8 mouse cellular contexts compared by ENCODE assay signal in genomic region chr10:7832171-7832676, GRCm38 (mm10). TPM values are rescaled to one million over a fixed set of nuclear protein-coding genes. Genes with fewer than 3 reads are reported as not detected.
DNase-seq lines count a peak whose midpoint lies in the region; ATAC-seq and TF ChIP-seq lines count a peak whose summit lies in the region.

TSS of gene Zc3h12d (plus strand) at chr10:7832470.

- no peak for TF ChIP-seq CTCF in bone marrow macrophage, adult 2 months (IDR thresholded peaks at IDR 0.05; ENCODE audit: low read depth, low read length)
- no peak for TF ChIP-seq CTCF in small intestine, adult 2 months (IDR thresholded peaks at IDR 0.05; ENCODE audit: extremely low read depth, insufficient read length, insufficient replicate concordance, low read depth, low read length)
- no peak for TF ChIP-seq CTCF in left cerebral cortex, adult 2 months (IDR thresholded peaks at IDR 0.05)

- peak within 1 kb of the TSS; percentile 37 for H3K4me3 ChIP-seq in bone marrow macrophage, adult 2 months (ENCODE audit: insufficient read depth, low read length)
- H3K4me3 ChIP-seq in heart, embryonic 14.5 days (ENCODE audit: control insufficient read depth in 1 of 2, insufficient read depth in 1 of 2, low read depth in 1 of 2, low read length in 2 of 2): peak within 1 kb of the TSS; percentile 30 to 32
- H3K4me3 ChIP-seq in kidney, embryonic 16.5 days (ENCODE audit: low read length): peak within 1 kb of the TSS; percentile 39
- peak within 1 kb of the TSS; percentile 59 for H3K4me3 ChIP-seq in small intestine, adult 2 months (ENCODE audit: low read depth, low read length)
- H3K4me3 ChIP-seq in left cerebral cortex, adult 2 months: no peak within 1 kb of the TSS

- TF ChIP-seq POLR2A in bone marrow macrophage, adult 2 months (IDR thresholded peaks at IDR 0.05; ENCODE audit: borderline replicate concordance, low read depth, low read length): no peak
- 0 out of 2 replicates have a peak, but pooled peaks have one; percentile 4 for TF ChIP-seq POLR2A in small intestine, adult 2 months (IDR thresholded peaks at IDR 0.05; ENCODE audit: low read depth, low read length)

- intact Hi-C loops in left cerebral cortex, adult 2 months (cut with DNase I): no loop called here

- H3K27ac ChIP-seq in bone marrow macrophage, adult 2 months (ENCODE audit: insufficient read depth, low read depth, low read length): peak within 1 kb of the TSS; percentile 99
- H3K27ac ChIP-seq in heart, embryonic 14.5 days (replicated peaks in 1 of 2; ENCODE audit: control insufficient read depth in 1 of 2, insufficient read depth in 1 of 2, low read depth in 2 of 2, low read length in 2 of 2): no peak within 1 kb of the TSS
- no peak within 1 kb of the TSS for H3K27ac ChIP-seq in kidney, embryonic 16.5 days (ENCODE audit: low read length)
- peak within 1 kb of the TSS; percentile 96 for H3K27ac ChIP-seq in small intestine, adult 2 months (ENCODE audit: insufficient read depth, low read depth, low read length)
- H3K27ac ChIP-seq in left cerebral cortex, adult 2 months: no peak within 1 kb of the TSS

- no peaks in the 10 kb centered on the region for H3K36me3 ChIP-seq in heart, embryonic 14.5 days (ENCODE audit: control insufficient read depth, insufficient read depth, low read length)
- no peaks in the 10 kb centered on the region for H3K36me3 ChIP-seq in kidney, embryonic 16.5 days (ENCODE audit: insufficient read depth, low read length)
- no peaks in the 10 kb centered on the region for H3K36me3 ChIP-seq in small intestine, adult 2 months (ENCODE audit: control insufficient read depth, insufficient read depth, low read length)

- H3K4me2 ChIP-seq in heart, embryonic 14.5 days (ENCODE audit: low read length): peak within 1 kb of the TSS; percentile 74
- H3K4me2 ChIP-seq in kidney, embryonic 16.5 days (replicated peaks; ENCODE audit: low read depth, low read length): peak within 1 kb of the TSS; percentile 63

- ATAC-seq in CD4-positive, CD25-positive, alpha-beta regulatory T cell, adult 4 months: peak; percentile 84
- ATAC-seq in heart, embryonic 14.5 days (ENCODE audit: insufficient number of reproducible peaks, insufficient read depth, low FRiP score, low read depth): peak; percentile 32; the same call in 1 of the 2 replicates
- ATAC-seq in kidney, embryonic 16.5 days (ENCODE audit: low FRiP score, low TSS enrichment): peak; percentile 94

- no peaks in the 10 kb centered on the region for H3K9me3 ChIP-seq in heart, embryonic 14.5 days (ENCODE audit: control insufficient read depth, low read length)
- H3K9me3 ChIP-seq in kidney, embryonic 16.5 days (ENCODE audit: low read length): no peaks in the 10 kb centered on the region

- H3K9ac ChIP-seq in heart, embryonic 14.5 days (ENCODE audit: low read length): peak within 1 kb of the TSS; percentile 69
- peak within 1 kb of the TSS; percentile 51 for H3K9ac ChIP-seq in kidney, embryonic 16.5 days (replicated peaks; ENCODE audit: low read length)

- 3% methylated on average over 15 of the region's 15 CpGs for WGBS in heart, embryonic 14.5 days
- WGBS in kidney, embryonic 16.5 days: under 1% methylated on average over 15 of the region's 15 CpGs
- WGBS in small intestine, adult 2 months: under 1% methylated on average over 15 of the region's 15 CpGs

- H3K4me1 ChIP-seq in bone marrow macrophage, adult 2 months (ENCODE audit: control insufficient read depth, insufficient read depth, low read length): peaks cover 67% of the 10 kb centered on the region
- H3K4me1 ChIP-seq in heart, embryonic 14.5 days (ENCODE audit: control insufficient read depth in 2 of 2, insufficient read depth in 2 of 2, low read length in 2 of 2): peaks cover 9 to 13% of the 10 kb centered on the region in 2 experiments; a peak in 3 of 4 replicates
- H3K4me1 ChIP-seq in kidney, embryonic 16.5 days (ENCODE audit: insufficient read depth, low read length): peaks cover 11% of the 10 kb centered on the region
- peaks cover 8% of the 10 kb centered on the region; the same call in 1 of the 2 replicates for H3K4me1 ChIP-seq in small intestine, adult 2 months (ENCODE audit: control insufficient read depth, insufficient read depth, insufficient read length, low read length)

- peak; percentile 45 for DNase-seq in lung, postnatal 14 days
- DNase-seq in cerebellum, adult 8-10 months: no peak
- DNase-seq in left cerebral cortex, adult 2 months (ENCODE audit: extremely low spot score in 1 of 2, low spot score in 2 of 2): no peak

- H3K27me3 ChIP-seq in heart, embryonic 14.5 days (ENCODE audit: control insufficient read depth, insufficient read depth, low read length): 0 out of 2 replicates have a peak, but pooled peaks cover 3% of the 10 kb centered on the region
- H3K27me3 ChIP-seq in kidney, embryonic 16.5 days (ENCODE audit: insufficient read depth, low read length): no peaks in the 10 kb centered on the region
- no peaks in the 10 kb centered on the region for H3K27me3 ChIP-seq in small intestine, adult 2 months (ENCODE audit: control insufficient read depth, insufficient read depth, low read length)

RNA-seq across cellular contexts. Expression of gene Zc3h12d, which starts in this region (rescaled TPM):
- polyA plus RNA-seq in CD4-positive, CD25-positive, alpha-beta regulatory T cell, adult 4 months (2017; shearing (Covaris generic)): 10 to 100 TPM; 51.7 to 87.3 TPM
- polyA plus RNA-seq in bone marrow macrophage, adult 2 months (2012; ENCODE audit: insufficient read depth, insufficient read length, missing spikeins): 27.6 and 29.5 TPM in 2 replicates
- 0.14 and 0.18 TPM in 2 replicates for polyA plus RNA-seq in heart, embryonic 14.5 days (2014; fragmentation: Nextera tagmentation; extraction: Ambion mirVana)
- 0.16 and 0.17 TPM in 2 replicates for polyA plus RNA-seq in kidney, embryonic 16.5 days (2015; fragmentation: Nextera tagmentation; extraction: Ambion mirVana)
- polyA plus RNA-seq in small intestine, adult 2 months (2012; rRNA removed): 4.0 and 12.8 TPM in 2 replicates
- total RNA-seq in left cerebral cortex, adult 2 months (2021): under 1 TPM in 1 of 2 experiments, not detected in 1; 0.07 TPM

Comparison
In these comparisons a context has a peak if more than half of its experiments do, and no peak if none do; other contexts are left out.
1. Peak in ATAC-seq, H3K4me3 ChIP-seq, H3K9ac ChIP-seq and H3K4me2 ChIP-seq in heart, embryonic 14.5 days; RNA of the gene not detected or under 1 TPM.
2. Peak in ATAC-seq, H3K4me3 ChIP-seq, H3K9ac ChIP-seq and H3K4me2 ChIP-seq in kidney, embryonic 16.5 days; RNA of the gene not detected or under 1 TPM.
3. ATAC-seq: peak in every context shown above with its lines; median percentile 94 in kidney, embryonic 16.5 days; 84 in CD4-positive, CD25-positive, alpha-beta regulatory T cell, adult 4 months; 32 in heart, embryonic 14.5 days.
4. H3K27ac ChIP-seq: peak in bone marrow macrophage, adult 2 months (single experiment) and small intestine, adult 2 months (single experiment); none in heart, embryonic 14.5 days (0 of 2), kidney, embryonic 16.5 days (single experiment) and left cerebral cortex, adult 2 months (single experiment).